Mouse (Mus musculus): ENCODE measurements around the gene Myo18a. TPM values are rescaled to one million over a fixed set of nuclear protein-coding genes. Genes with fewer than 3 reads are reported as not detected.

Gene Myo18a
- total and polyA plus RNA-seq, 2 experiments from 2014 or later, result 82.5 to 218 TPM

DNA sequence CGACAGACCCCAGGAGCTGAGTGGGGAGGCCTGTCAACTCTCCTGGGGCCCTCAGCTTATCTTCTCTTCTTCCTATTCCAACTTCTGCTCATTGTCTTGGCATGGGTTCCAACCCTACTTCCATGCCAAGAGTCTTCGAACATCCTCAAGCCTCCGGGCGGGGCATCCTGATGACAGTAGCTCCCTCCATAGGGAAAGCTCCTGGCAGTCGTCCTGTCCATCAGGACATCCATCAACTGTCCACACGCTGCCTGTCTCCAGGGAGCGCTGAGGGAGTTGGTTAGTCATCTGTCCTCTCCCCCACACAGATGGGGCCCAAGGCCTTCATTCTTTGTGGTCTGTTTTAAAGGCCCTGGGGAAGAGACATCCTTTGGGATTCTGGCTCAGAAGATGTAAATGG, 18.0 kb downstream of the Myo18a start:
- Histone ChIP-seq H3K9me3 (replicated peaks; ENCODE audit: control insufficient read depth, low read length) (no peaks in the 10 kb centered on the region), H3K4me3 (ENCODE audit: low read depth, low read length) (no peak overlapping the region), H3K4me2 (ENCODE audit: low read depth, low read length) (no peak overlapping the region), H3K27ac (ENCODE audit: low read depth) (no peak overlapping the region), H3K27me3 (ENCODE audit: control insufficient read depth, insufficient read depth, low read length) (no peaks in the 10 kb centered on the region), H3K4me1 (ENCODE audit: control insufficient read depth, insufficient read depth) (peaks cover 44% of the 10 kb centered on the region), H3K9ac (replicated peaks; ENCODE audit: low read depth, low read length) (no peak overlapping the region), H3K36me3 (replicated peaks; ENCODE audit: control insufficient read depth, insufficient read depth, low read length) (peaks cover 16% of the 10 kb centered on the region; the same call in 1 of the 2 replicates)
- DNase-seq (ENCODE audit: low spot score) (no peak), ATAC-seq (ENCODE audit: insufficient read depth, low read depth) (no peak)
- no peak for TF ChIP-seq CTCF (IDR thresholded peaks at IDR 0.05; ENCODE audit: low read depth)
- no peak for TF ChIP-seq EP300 (IDR thresholded peaks at IDR 0.05; ENCODE audit: low read depth)
- WGBS, result 51% methylated on average over 7 of the region's 7 CpGs

DNA sequence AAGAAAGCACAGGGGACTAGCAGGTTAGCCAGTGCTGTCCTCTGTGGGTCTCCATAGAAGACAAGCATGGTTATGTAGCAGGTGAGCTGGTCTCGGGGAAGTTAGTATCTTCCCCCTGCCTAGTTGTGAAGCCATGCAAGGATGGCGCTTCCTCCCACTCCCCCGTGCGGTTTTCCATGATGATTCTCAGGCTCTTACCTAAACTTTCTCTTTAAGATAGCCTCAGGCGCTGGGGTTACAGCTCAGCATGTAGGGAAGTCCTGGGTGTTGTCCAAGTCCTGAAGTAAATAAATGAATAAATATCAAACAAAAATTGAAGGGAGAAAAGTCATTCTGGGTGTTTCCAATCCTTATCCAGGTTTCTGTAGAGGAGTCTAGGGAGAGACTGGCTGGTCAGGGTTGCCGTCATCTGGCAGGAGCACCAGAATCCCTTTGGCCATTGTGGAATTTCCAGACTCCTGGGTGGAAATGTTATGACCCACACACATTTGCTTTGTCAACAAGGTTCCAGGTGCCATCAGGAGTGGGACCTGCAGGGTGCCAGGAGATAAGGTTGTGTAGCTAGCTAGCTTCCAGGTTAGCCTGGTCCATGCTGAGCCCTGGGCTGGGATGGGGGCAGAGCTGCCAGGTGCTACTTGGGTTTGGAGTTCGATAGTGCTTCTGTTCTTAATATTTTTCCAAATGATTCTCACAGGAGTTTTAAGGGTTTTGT, 19.2 kb downstream of the Myo18a start:
- Histone ChIP-seq H3K4me3 (ENCODE audit: low read depth, low read length) (no peak overlapping the region), H3K4me1 (ENCODE audit: control insufficient read depth, insufficient read depth) (peaks cover 51% of the 10 kb centered on the region), H3K4me2 (ENCODE audit: low read depth, low read length) (no peak overlapping the region), H3K9ac (replicated peaks; ENCODE audit: low read depth, low read length) (no peak overlapping the region), H3K27ac (ENCODE audit: low read depth) (no peak overlapping the region), H3K36me3 (replicated peaks; ENCODE audit: control insufficient read depth, insufficient read depth, low read length) (peaks cover 15% of the 10 kb centered on the region; the same call in 1 of the 2 replicates), H3K9me3 (replicated peaks; ENCODE audit: control insufficient read depth, low read length) (no peaks in the 10 kb centered on the region), H3K27me3 (ENCODE audit: control insufficient read depth, insufficient read depth, low read length) (no peaks in the 10 kb centered on the region)
- WGBS, result 76% methylated on average over 7 of the region's 7 CpGs
- ATAC-seq (ENCODE audit: insufficient read depth, low read depth) (no peak), DNase-seq (ENCODE audit: low spot score) (no peak)
- no peak for TF ChIP-seq EP300 (IDR thresholded peaks at IDR 0.05; ENCODE audit: low read depth)
- no peak for TF ChIP-seq CTCF (IDR thresholded peaks at IDR 0.05; ENCODE audit: low read depth)

- WGBS, result 60% methylated on average over 10 of the region's 10 CpGs
- Histone ChIP-seq H3K4me2 (ENCODE audit: low read depth, low read length) (0 out of 2 replicates have a peak overlapping the region, but pooled peaks have one; percentile 19), H3K9ac (replicated peaks; ENCODE audit: low read depth, low read length) (no peak overlapping the region), H3K4me1 (ENCODE audit: control insufficient read depth, insufficient read depth) (peaks cover 51% of the 10 kb centered on the region), H3K27ac (ENCODE audit: low read depth) (peak overlapping the region; percentile 90; the same call in 1 of the 2 replicates), H3K9me3 (replicated peaks; ENCODE audit: control insufficient read depth, low read length) (no peaks in the 10 kb centered on the region), H3K27me3 (ENCODE audit: control insufficient read depth, insufficient read depth, low read length) (no peaks in the 10 kb centered on the region), H3K4me3 (ENCODE audit: low read depth, low read length) (no peak overlapping the region), H3K36me3 (replicated peaks; ENCODE audit: control insufficient read depth, insufficient read depth, low read length) (peaks cover 6% of the 10 kb centered on the region; the same call in 1 of the 2 replicates)
- TF ChIP-seq CTCF (IDR thresholded peaks at IDR 0.05; ENCODE audit: low read depth) (no peak), EP300 (IDR thresholded peaks at IDR 0.05; ENCODE audit: low read depth) (no peak)
- DNase-seq (ENCODE audit: low spot score), result peak; percentile 29
- no peak for ATAC-seq (ENCODE audit: insufficient read depth, low read depth)
Observed at GRCm38 (mm10) chr11:77783211-77783746, 20.2 kb downstream of the Myo18a start.

DNA sequence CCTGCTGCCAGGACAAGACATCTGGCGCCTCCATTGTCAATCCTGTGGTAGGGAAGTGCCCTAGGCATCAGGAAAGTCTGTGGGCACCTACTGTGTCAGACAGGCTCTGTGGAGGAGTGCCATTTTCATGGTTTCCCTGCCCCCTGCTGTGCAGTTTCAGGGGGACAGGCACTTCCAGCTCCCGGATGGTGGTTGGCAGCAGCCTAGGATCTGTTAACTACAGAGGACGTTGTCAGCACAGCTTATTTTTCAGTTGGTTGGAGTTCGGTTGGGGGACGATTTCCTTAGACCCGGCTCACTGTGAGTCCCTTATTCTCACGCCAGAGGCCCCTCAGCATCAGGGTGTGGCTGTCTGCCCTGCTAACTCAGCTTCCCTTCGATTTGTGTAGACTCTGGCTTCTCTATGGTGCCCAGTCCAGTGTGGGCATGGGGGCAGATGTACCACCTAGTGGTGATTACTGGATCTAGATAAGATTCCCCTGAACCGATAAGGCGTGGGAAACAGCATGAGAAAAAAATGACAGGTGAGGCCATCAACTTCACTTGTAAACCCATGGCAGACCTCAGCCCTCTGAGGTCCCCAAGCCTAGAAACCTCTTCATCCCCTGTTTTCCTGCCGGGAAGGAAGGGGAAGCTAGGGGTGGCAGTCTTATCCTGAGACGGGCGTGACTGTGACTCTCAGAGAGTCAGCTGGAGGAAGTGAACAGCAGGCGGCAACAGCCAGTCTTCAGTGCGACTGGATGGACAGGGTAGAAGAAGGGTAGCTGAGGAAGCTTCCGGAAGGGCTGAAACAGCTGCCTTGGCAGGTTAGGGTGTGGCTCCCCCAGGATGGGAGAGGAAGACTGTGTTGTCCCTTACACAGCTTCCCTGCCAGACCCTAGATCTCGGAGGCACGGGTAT, 21.0 kb downstream of the Myo18a start:
- Histone ChIP-seq H3K4me1 (ENCODE audit: control insufficient read depth, insufficient read depth) (peaks cover 51% of the 10 kb centered on the region), H3K27ac (ENCODE audit: low read depth) (peak overlapping the region; percentile 90), H3K36me3 (replicated peaks; ENCODE audit: control insufficient read depth, insufficient read depth, low read length) (0 out of 2 replicates have a peak, but pooled peaks cover 6% of the 10 kb centered on the region), H3K4me3 (ENCODE audit: low read depth, low read length) (no peak overlapping the region), H3K9ac (replicated peaks; ENCODE audit: low read depth, low read length) (no peak overlapping the region), H3K9me3 (replicated peaks; ENCODE audit: control insufficient read depth, low read length) (no peaks in the 10 kb centered on the region), H3K4me2 (ENCODE audit: low read depth, low read length) (peak overlapping the region; percentile 19; the same call in 1 of the 2 replicates), H3K27me3 (ENCODE audit: control insufficient read depth, insufficient read depth, low read length) (no peaks in the 10 kb centered on the region)
- TF ChIP-seq EP300 (IDR thresholded peaks at IDR 0.05; ENCODE audit: low read depth) (no peak), CTCF (IDR thresholded peaks at IDR 0.05; ENCODE audit: low read depth) (peak; percentile 51)
- WGBS, result 34% methylated on average over 18 of the region's 18 CpGs
- no peak for ATAC-seq (ENCODE audit: insufficient read depth, low read depth)
- peak; percentile 19 for DNase-seq (ENCODE audit: low spot score)

DNA sequence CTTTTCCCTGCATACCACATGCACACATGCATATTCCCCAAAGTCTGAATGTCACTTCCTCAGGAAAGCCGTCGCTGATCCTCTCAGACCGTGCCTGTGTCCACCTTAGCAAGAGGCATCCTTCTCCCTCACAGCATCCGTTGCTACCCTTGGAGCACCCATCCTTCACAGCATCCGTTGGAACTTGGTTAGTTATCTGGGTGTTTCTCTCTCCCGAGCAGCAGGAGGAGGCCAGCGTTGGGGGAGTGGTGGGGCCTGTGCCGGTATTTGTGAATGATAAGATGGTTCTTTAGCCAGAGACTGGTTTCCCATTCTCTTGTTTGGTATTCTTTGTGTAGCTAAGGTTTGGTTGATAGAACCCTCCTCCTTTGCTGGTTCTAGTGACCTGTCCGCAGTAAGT, 21.8 kb downstream of the Myo18a start:
- ATAC-seq (ENCODE audit: insufficient read depth, low read depth), result no peak
- peak overlapping the region; percentile 90 for H3K27ac ChIP-seq (ENCODE audit: low read depth)
- WGBS, result 28% methylated on average over 9 of the region's 9 CpGs
- H3K27me3 ChIP-seq (ENCODE audit: control insufficient read depth, insufficient read depth, low read length), result no peaks in the 10 kb centered on the region
- 0 out of 2 replicates have a peak, but pooled peaks cover 6% of the 10 kb centered on the region for H3K36me3 ChIP-seq (replicated peaks; ENCODE audit: control insufficient read depth, insufficient read depth, low read length)
- peak; percentile 4 for DNase-seq (ENCODE audit: low spot score)
- 0 out of 2 replicates have a peak overlapping the region, but pooled peaks have one; percentile 28 for H3K4me2 ChIP-seq (ENCODE audit: low read depth, low read length)
- no peaks in the 10 kb centered on the region for H3K9me3 ChIP-seq (replicated peaks; ENCODE audit: control insufficient read depth, low read length)
- H3K4me1 ChIP-seq (ENCODE audit: control insufficient read depth, insufficient read depth), result peaks cover 51% of the 10 kb centered on the region
- TF ChIP-seq EP300 (IDR thresholded peaks at IDR 0.05; ENCODE audit: low read depth) (no peak), CTCF (IDR thresholded peaks at IDR 0.05; ENCODE audit: low read depth) (no peak)
- H3K9ac ChIP-seq (replicated peaks; ENCODE audit: low read depth, low read length), result no peak overlapping the region
- H3K4me3 ChIP-seq (ENCODE audit: low read depth, low read length), result no peak overlapping the region

Data from heart, postnatal 0 days (tissue).